Mouse (Mus musculus) layer of hippocampus, postnatal 14 days (tissue): Measurements from ENCODE around the gene Hikeshi. TPM values are rescaled to one million over a fixed set of nuclear protein-coding genes. Genes with fewer than 3 reads are reported as not detected.
A peak's percentile ranks its signal among the peaks of the same experiment; 100 is the strongest.

Source experiments
- DNase-seq, 2 experiments: peaks; one replicate each; pipeline ENCODE4 v3.0.0; 2021 to 2022; ENCODE audit warnings: low spot score in 2 of 2, mixed read lengths in 1 of 2
- long read RNA-seq, 2 experiments: library from polyadenylated mRNA; stranded (forward); transcript quantifications; one replicate each; pipeline ENCODE4 v2.0.0; 2021
- total RNA-seq, 2 experiments: library from RNA; stranded (reverse); gene quantifications; 2 replicates each; pipeline ENCODE4 v1.2.3; 2021

Hikeshi gene
- total RNA-seq = 100 to 1,000 TPM in 1 of 2 experiments, 10 to 100 TPM in 1; 84.7 to 102 TPM
- long read RNA-seq, experiment 1, transcript Hikeshi-206 (5 exons, 2,224 nt) = major isoform, 21 of 29 reads
- long read RNA-seq, experiment 1, partial matches to known transcripts = 1 of 29 reads
- long read RNA-seq, experiment 1, other reads (novel, unspliced or antisense) = 2 of 29 reads
- long read RNA-seq, experiment 2, transcript Hikeshi-206 (5 exons, 2,224 nt) = major isoform, 55 of 85 reads
- long read RNA-seq, experiment 2, transcript Hikeshi-209 (4 exons, 806 nt) = minor isoform, 19 of 85 reads
- long read RNA-seq, experiment 2, partial matches to known transcripts = 2 of 85 reads
- long read RNA-seq, experiment 2, other reads (novel, unspliced or antisense) = 5 of 85 reads

DNA sequence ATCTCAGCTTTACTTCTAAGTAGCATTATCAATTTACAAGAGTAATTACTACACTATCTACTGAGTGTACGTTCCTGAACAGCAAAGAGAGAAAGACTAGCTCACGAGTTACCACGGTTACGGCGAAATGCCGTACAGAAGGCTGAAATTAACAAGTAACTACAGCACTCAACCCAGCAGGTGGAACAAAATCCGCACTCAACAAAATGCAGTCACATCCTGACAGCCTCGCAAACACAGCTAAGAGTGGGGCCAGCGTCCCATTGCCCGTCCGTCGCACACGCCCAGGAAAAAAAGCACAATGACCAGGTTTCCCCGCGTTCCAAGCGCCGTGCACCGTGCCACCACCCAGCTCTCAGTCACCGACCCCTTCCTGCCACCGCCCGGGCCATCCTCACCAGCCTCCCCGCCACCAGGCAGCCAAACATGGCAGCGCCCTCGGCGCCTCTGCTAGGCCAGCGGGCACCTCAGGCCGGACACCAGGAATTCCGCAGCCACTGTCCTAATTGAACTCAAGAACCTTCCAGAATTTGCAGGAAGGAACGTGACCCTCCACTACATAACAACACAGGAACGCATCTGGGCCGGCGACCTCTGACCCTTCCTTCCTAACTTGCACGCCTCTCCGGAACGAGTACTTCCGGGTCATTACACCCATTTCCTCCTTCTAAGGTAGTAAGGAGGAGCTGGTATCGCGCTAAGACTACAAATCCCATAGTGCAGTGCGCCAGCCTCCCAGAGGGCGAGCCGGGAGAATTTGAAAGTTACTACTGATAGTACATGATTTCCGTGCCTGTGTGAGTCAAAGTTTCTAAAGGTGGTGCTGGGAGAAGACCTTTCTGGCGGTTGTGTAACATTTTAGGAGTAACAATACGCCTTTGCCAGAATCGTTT lies at the start of gene Hikeshi:
Gene Hikeshi, minus strand, starts transcription at position 634 of the 893 bp plus-strand sequence.
- DNase-seq = peak; percentile 88 to 96

DNA sequence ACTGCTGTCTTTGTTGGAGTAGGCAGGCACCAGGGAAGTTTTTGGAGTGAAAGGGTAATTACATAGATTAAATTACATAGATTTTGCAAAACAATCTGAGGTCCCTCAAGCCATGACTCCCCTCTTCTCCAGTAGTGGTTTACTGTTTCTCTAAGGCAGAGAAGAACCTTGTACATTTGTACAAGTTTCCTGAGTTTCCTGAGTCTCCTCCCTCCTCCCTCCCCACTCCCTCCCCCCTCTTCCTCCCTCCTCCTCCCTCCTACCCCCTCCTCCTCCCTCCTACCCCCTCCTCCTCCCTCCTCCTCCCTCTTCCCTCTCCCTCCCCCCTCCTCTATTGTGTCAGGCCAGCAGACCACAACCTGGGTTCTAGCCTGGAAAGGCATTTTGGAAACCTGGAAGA lies 43.4 kb upstream of the Hikeshi start:
- DNase-seq = no peak

DNA sequence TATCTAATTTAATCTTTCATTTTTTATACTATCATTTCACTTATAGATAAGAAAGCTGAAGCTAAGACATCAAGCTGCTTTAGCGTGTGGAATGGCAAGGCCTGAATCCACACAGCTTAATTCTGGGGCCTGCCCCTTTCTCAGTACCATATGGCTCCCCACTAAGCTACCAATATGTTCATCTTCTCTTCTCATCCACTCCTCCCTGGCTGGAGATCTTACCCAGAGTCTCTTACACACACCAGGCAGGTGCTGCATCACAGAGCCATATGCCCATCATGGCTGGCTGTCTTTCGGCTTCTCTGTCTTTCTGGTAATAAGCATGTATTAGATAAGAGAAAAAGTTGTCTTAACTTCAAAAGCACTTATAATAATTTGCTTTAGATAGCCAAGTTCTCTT lies 42.4 kb upstream of the Hikeshi start:
- DNase-seq = no peak

DNA sequence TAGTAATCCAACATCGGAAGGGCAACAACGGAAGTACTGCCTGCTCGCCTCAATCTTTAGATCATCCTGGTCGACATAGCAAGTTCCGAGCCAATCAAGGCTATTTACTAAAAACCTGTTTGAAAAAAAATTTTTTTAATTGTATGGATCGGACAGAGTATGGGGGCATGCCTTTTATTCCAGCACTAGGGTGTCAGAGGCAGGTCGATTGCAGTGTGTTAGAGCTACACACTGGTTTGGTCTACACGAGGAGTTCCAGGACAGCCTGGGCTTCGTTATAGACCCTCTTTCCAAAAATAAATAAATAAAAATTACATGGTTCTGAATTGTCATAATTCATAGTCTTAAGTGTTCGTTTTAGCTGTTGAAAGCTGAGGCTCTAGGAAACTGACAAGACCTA lies 40.6 kb upstream of the Hikeshi start:
- DNase-seq = no peak

DNA sequence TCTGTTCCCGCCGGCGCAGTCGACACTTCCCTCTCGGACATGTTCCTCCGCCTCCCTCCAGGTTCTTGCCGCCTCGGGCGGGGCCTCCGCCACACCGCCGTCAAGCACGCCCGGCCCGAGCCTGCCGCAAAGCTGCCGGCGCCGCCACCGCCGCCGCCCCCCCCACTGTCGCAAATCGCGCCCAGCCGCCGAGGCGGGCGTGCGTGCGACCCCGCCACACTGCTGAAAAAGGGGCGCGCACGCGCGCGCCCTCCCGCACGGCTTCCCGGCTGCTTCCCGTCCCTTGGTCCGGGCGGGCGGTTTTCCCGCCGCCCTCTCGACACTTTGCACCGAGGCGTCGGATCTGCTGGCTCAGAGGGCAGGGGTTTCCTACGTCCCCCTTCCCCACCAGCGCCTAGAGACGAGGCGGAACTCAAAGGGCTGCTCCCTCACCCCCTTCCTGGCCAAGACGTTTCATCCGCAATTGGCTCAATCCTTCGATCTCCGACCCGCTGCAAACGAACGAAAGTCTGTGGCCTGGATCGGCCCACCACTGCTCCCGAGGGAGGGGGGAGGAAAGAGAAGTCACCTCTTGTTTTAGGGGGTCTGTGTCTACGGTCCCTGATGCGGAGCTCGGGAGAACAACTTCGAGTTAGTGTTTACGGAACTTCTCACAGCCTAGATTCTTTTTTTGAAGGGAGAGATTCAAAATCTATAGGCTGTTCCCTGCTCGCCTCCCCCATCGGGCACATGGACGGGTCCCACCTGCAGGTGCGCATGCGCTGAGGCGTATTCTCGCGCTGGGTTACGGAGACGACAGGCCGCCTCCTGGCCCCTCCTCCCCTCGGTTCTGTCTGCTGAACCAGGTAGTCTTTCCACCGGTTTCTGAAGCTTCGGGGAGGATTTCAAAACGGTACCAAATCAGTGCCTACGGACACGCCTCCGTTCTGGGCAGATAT lies 39.8 kb upstream of the Hikeshi start, which contains the start of gene Eed:
Gene Eed, minus strand, starts transcription at position 499 of the 938 bp plus-strand sequence.
- peak; percentile 94 to 96 for DNase-seq

DNA sequence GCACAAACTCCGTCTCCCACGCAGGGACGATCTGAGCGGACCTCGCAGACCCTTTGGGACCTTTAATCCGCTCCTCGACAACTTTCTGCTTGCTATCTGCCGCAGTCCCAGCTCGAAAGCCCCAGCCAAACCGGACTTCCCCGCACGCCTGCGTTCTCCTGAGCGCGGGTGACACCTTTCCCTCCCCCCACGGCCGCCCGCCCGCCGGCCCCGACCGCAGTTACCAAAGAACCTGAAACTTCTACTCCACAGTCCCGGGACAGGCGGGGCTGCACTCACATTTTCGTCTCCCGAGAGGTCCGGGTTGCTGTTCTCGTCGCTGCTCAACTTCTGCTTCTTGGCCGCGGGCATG lies 39.1 kb upstream of the Hikeshi start:
- DNase-seq = no peak

DNA sequence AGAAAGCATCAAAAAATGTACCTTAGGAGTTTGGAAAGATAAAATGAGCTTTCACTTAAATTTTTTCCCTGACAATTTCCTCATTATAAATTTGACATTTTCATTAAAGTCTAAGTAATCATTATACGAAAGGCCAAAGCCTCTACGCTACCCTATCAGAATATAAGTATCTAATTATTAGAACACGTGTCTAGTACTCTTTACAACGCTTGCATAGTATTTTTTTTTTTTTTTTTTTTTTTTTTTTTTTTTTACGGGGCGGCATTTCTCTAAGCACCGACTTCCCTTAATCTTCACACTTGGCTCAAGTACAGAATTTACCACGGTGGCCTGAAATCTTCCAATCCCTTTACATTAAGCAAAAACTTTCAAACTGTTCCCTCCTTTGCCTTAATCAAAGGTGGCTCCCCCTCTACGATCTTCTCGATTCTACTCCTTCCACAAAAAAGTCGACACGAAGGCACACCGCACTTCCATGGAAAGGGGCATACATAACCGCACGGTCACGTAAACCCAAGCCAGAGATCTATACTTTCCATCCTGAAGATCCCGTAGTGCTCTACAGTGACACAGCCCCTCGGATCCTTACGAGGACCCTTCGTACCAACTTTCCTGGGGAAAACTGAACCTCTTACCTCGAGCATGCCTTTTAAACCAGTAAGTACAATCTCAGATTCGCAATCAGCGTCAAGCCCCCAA lies 38.6 kb upstream of the Hikeshi start:
- DNase-seq = no peak

DNA sequence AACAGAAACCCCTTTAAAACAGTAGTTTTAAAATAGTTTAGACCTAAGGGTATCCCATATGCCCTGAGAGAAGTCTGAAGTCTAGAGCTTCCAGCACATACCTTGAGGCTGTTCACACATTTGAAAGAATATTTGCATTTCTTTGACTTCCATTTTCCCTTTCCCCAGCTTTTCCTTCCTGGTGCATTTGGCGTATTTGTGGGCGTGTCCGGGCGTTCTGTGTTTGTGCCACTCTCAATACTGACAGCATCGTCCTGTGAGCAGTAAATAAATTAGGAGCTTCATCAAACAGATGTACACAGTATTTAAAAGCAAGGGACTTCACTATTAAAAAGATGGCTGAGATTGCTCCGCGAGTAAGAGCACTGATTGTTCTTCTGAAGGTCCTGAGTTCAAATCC lies 35.8 kb upstream of the Hikeshi start:
- DNase-seq = no peak

DNA sequence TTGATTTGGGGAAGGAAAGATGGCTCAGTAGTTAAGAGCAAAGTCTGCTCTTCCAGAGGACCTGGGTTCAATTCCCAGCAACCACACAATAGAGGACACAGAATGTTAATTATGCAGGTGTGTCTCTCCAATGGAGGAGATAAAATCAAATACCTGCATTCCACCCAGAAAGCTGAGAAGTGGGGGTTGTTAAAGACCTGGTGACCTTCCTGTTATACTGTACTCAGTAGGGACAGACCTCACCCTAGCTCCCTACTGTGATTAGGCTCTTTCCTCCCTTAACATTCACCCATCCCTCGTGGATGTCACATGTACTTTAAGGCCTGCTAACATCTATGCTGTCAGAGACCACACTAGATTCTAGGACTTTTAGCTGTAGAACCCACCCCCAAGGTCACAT lies 34.6 kb upstream of the Hikeshi start:
- no peak for DNase-seq

DNA sequence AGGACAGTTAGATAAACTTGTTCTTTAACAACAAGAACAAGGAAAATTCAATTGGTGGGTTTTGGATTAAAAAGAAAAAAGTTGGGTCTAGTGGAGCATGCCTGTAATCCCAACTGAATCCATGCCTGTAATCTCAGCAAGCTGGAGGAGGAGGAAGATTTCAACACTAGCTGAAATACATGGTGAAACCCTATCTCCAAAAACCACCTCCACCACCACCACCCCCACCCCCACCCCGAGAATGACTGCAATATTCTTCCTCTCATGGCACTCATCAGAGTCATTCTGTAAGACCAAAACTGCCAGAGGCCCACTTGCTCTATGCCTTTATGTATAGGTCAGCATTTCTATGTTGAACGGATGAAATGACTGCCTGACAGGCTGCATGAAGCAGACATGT lies 26.2 kb upstream of the Hikeshi start:
- DNase-seq = no peak

DNA sequence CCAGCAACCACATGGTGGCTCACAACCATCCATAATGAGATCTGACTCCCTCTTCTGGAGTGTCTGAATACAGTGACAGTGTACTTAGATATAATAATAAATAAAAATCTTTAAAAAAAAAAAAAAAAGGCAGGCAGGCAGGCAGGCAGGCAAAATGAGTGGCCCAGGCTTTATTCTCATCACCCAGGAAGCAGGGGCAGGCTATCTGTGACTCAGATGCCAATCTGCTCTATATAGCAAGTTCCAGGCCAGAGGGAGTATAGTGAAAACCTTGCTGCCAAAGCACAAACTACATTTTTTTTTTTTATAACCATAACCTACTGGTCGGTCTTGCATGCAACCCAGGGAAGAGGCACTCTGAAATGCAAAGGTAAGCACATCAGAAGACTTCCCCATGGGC lies 25.8 kb upstream of the Hikeshi start:
- DNase-seq = no peak

DNA sequence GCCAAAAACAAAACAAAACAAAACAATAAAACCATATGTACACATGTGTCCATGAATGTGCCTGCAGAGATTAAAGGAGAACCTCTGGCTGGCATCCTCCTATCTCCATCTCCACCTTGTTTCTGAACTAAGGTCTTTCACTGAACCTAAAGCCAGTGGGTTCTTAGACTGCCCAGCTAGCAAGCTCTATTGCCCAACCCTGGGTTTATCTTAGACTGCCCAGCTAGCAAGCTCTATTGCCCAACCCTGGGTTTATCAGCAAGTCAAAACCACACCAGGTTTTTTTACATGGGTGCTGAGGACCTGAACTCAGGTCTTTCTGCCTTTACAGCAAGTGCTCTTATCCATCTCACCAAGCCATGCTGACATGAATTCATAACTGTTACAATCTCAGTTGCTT lies 22.1 kb upstream of the Hikeshi start:
- no peak for DNase-seq

DNA sequence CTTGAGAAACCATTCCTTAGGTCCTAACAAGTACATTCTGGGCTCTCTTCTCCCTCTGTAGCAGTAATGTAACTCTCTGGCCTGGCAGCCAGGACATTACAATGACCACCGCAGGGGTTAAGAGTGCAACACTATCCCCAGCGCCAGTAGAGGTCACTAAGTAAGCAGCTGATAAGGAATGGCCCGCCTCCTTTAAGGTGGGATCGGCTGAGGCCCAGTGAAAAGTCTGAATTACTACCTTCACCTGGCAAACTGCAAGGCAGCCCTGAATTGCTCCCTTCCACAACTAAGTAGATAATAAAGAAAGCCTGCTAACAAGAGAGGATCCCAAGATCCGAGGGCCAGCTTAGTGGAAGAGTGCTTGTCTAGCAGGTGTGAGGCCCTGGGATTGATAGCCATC lies 16.3 kb upstream of the Hikeshi start:
- DNase-seq = no peak

DNA sequence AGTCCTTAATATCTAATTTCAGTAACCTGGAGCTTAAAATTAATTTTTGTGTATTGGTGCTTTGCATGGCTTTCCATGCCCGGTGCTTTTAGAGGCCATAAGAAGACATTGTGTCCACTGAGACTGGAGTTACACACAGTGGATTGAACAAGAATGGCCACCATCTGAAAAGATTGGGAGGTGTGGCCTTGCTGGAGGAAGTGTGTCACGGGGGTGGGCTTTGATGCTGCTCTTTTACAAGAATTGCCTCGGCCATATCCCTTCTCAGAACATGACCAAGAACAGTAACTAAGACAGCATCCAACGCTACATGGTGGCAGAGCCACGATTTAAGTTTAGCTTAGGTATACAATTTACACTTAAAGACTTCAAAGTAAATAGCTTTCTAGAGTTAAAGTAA lies 13.3 kb upstream of the Hikeshi start:
- DNase-seq = no peak

DNA sequence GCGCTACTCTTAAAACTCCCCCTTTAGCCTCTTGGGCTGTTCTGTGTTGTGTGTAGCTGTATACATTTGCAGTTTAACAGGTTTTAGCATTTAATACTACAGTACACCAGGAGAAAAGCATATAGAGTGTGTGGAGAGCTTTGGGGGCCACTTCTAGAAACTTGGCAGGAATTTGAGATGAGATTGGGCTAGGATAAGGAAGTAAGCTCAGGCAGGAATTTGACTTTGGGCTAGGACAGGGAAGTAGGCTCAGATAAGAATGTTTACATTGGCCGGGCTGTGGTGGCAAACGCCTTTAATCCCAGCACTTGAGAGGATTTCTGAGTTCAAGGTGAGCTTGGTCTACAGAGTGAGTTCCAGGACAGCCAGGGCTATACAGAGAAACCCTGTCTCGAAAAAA lies 8.4 kb upstream of the Hikeshi start:
- DNase-seq = no peak

DNA sequence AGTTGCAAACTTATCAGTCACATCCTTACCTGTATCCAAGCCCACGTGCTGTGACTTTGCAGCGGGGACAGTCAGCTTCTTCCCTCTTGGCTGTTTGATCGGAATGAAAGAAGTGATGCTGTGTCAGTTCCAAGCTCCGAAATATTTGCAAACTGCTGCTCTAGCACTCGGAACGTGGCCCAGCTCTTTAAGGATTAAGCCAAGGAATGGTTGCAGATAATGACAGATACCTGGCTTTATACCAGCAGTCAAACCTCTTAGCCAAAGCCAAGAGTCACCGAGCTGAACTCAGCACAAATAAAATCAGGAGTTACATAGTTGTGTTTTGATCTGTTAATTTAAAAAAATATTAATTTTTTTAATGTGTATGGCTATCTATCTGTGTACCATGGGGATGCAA lies 7.0 kb upstream of the Hikeshi start:
- DNase-seq = no peak

DNA sequence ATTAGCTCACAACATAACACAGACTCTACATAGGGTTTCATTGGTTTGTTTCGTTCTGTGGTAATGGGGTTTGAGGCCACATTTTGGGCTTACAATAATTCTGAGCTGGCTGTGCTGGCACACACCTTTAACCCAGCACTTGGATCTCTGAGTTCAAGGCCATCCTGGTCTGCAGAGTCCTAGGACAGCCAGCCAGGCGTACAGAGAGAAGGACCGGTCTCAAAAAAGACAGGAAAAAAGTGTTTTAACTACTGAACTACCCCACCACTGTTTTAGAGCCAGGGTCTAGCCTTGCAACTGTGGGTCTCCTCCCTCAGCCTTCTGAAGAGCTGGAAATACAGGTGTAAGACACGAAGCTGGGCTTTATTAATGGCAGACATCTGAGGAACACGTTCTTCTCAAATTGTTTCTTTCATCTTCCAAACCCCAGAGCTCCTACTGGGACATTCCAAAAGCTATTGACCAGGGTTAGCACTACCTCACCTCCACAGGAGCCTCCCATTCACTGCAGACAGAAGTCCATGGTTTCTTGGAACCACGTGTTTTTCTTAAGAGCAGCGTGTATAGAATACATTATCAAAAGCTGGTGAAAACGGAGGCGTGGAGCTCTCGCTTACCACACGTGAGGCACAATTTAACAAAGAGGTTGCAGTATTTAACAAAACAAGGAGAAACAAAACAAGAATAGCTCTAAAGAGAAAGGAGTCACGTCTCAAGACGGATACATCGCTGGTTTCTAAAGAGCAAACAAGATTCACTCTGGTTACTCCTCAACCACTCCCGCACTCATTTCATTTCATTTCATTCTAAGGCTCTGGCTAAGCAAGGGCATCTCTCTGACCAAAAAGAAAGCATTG lies 1.3 kb downstream of the Hikeshi start:
- peak in 1 of 2 experiments; percentile 13 for DNase-seq

DNA sequence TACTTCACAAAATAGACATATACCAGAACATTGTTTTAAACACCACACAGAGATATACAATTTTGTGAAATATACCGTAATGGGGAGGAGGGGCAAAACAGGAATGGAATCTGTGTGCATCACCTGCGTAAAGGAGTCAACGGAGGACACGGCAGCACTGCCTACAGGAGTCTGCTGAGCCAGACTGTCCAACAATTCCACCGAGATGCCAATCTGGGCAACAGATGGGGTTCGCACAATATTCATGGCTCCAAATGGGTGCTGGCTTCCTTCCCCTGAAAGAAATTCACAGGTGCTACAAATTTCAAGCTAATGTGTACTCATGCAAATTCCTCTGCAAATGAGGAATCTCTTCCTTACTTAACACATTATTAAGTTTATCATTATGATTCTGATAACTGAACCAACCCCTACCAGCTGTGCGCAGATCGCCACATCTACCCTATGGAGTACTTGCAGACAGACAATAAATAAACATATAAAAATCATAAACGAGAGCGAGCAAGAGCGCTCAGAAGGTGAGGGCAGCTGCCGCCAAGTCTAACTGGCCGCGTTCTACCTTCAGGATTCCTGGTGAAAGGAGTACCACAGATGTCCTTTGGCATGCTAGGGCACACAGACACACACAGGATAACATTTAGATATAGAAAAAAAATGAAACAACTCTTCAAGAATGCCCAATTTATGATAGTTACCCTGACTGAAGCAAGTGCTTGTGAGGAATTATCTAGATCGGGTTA lies 17.4 kb downstream of the Hikeshi start:
- DNase-seq = peak; percentile 73 to 91

DNA sequence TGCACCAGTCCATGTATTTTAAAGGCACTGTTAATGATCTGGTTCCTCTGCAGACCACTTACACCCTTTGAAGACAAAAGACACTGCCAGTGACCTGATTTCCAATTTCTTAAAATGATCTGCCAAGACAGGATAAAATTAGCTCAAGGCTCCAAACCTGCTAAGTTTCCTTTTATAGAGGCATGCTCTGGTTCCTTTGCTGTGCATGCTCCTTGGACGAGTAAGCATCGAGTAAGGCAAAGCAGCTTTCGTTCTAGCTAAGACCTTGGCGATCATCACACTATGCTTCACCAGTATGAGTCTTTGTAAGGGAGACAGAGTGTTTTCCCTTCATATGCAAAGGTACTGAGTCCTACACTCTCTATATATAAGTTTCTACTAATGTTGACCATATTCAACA lies 23.2 kb downstream of the Hikeshi start:
- no peak for DNase-seq
